Mouse (Mus musculus): ENCODE data around the gene Cmpk1.
"Not testable (repeated sequence)": the region's sequence is repeated elsewhere in the genome, so short reads cannot be mapped to it uniquely, and the experiment has no call there.

DNA sequence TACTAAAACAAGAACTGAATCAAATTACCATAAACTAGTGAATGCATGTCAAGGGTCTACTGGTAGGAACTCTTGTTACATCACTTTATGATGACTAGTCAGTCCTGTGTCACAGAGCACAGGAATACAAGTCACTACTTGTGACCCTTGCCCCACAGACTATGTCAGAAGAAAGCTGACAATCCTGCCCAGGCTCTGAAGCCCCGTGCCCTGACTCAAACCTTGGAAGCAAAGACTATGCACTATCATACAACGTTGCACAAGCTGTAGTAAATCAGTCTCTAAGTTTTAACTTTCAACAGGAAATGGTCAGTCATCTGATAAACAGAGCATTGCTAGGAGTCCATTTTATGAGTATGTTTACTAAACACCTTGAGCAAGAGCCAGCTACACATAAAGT is 26.2 kb downstream of the Cmpk1 start:
- TF ChIP-seq POLR2A, CTCF (IDR thresholded peaks at IDR 0.05; ENCODE audit: extremely low read depth, insufficient read depth, low read length): not testable (repeated sequence)

Data from cortical plate, adult 2 months (tissue).